Mouse (Mus musculus): ENCODE measurements at regions not wholly inside any gene's neighbourhood (a gene's known extent, or its start where the extent isn't known, plus 50 kb on each side); places are given as distances from the start of the nearest gene placed in this dataset.

DNA sequence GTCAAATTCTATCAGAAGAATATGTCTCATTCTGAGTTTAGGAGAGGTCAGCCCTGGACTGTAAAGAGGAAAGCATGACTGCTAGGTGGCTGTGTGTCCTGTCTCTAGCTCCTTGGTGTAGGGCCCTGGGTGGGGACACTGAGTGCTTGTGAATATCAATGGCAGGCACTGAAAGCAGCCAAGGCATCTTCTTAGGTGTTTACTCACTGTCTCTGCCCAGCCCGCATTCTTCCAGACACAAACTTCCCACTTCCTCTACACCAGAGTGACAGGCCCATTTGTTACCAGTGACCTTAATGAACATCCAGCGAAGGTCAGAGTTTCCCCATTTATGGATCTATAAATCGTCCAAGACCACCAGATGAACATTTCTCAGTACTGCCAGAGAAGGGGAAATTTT lies 823.1 kb downstream of the Efna5 start:
- DNase-seq: no peak

DNA sequence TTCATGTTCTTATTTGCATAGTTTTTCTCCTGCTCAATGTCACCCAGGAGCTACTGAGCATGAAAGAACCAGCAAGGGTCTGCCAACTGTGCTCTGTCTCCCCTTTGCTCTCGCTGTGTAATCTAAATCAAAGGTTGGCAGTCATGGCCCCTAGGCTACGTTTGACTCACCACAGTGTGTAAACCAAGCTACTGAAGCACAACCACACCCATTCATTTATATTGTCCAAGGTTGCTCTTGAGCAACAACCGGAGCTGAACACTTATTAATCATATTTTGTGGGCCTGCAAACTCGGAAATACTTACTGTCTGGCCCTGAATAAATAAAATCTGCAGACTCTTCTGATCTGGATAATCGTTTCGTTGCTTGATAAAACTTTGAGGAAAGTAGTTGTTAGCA lies 826.3 kb downstream of the Efna5 start:
- no peak for DNase-seq

DNA sequence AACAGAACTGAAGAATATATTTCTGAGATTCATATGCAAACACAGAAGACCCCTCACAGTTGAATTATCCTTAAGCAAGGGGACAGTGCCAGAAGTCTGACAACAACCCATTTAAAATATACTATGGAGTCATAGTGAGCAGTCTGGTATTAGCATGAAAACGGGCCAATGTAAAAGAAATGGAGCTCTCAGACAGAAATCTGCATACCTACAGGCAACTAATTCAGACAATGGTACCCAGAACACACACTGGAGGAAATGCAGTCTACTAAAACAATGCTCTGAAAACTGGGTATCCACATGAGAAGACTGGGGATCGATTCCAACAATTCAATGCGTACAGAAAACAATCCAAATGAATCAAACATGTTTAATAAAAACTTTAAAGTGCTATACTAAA lies 832.1 kb downstream of the Efna5 start:
- no peak for DNase-seq

DNA sequence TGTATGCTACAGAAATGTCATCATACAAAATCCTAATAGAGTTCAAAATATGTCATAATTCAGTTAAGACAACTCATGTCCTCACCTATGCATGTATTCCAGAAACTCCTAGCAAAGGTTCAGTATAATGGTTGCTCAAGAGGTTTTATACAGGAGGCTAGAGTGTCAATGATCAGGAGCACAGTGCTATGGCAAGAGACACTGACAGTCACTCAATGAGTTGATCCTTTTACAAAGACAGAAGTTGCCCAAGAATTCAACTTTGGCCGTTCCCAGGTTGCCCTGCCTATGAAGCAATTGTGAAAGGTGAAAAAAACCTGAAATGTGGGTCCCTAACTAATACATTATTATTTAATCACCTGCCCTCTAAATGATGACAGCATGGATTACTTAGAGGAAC lies 850.5 kb downstream of the Efna5 start:
- DNase-seq: no peak

Data from thymus, postnatal 36 days (tissue).